Mouse (Mus musculus): Measurements from ENCODE around the gene Gigyf2.
"Not testable (repeated sequence)": the region's sequence is repeated elsewhere in the genome, so short reads cannot be mapped to it uniquely, and the experiment has no call there.

Gene Gigyf2

DNA sequence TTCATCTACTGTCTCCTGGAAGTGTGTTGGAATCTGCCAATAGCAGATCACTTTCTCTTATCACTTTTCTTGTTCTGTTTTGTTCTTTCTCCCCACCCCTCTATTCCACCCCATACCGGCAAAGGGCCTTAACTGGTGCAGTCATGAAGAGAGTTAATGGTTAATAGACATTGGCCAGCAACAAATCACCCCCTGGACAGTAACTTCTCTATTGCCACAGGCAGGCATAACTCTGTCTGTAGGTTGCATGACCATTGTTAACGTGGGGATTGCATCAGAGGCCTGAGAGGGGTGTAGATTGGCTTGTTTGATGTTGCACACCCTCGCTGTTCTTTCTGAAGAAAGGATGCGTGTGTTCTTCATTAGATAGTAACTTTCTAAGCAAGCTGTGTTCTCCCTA is 122.6 kb downstream of the Gigyf2 start:
- no peak for DNase-seq (ENCODE audit: low spot score)

GRCm38 (mm10) chr1:87456425-87456824 is 129.6 kb downstream of the Gigyf2 start:
- DNase-seq (ENCODE audit: low spot score): no peak

- DNase-seq (ENCODE audit: low spot score): no peak
Observed at GRCm38 (mm10) chr1:87458045-87458444, 131.2 kb downstream of the Gigyf2 start.

DNA sequence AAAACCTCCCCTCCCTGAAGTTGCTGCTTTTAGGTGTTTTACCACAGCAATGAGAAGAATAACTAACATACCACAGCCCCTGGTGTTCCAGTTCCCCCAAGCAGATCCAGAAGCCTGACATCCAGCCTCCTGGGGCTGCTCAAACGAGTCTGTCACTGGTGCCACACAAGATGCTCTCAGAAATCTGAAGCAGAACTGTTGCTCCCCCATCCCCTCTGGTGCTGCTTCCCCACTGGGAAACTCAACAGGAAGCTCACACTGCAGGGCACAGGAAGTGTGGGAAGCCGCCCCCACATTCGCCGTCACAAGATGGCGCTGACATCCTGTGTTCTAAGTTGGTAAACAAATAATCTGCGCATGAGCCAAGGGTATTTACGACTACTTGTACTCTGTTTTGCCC is 133.1 kb downstream of the Gigyf2 start:
- not testable (repeated sequence) for DNase-seq (ENCODE audit: low spot score)

DNA sequence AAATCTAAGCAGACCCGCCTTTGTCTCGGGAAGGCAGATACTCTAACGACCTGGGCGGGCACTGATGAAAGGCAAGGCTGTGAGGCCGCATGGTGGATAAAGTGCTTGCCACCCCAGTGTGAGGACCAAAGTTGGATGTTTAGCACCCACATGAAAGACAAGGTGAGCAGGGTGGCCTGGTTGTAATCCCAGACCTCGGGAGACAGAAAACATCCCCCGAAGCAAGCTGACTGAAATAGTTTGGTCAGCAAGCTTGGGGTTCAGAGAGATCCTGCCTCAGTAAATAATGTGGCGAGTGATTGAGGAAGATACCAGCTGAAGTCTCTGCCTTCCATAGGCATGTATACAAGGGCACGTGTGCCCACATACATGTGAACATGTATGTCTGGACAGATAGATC is 140.7 kb downstream of the Gigyf2 start:
- no peak for DNase-seq (ENCODE audit: low spot score)

DNA sequence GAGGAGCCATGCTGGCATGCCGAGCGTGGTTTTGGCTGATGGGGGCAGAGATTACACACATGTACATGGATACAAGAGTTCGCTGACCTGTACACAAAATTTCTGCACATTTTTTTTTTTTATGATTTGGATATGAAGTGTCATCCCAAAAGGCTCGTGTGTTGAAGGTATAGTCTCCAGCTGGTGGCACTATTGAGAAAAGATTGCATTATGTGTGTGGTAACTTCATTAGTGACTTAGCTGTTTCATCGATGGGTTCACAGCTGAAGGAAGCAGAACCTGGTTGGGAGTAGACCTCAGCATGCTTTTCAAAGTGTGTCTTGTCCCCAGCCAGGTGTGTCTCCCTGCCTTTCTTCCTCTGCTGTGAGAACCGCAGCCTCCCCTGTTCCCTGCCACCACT is 141.5 kb downstream of the Gigyf2 start:
- DNase-seq (ENCODE audit: low spot score): no peak

DNA sequence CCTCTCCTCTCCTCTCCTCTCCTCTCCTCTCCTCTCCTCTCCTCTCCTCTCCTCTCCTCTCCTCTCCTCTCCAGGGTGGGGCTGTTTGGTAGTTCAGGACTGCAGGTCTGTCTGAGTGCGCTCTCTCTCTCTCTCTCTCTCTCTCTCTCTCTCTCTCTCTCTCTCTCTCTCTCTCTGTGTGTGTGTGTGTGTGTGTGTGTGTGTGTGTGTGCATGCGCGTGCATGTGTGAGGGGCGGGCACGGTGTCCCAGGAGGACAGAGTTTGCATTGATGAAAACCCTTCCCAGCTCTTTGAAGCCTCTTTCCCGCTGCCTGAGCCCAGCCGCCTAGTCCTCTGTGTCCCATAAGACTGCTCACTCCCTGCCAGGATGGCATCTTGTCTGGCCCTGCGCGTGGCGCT is 143.2 kb downstream of the Gigyf2 start, which contains the start of gene Snorc:
Gene Snorc, plus strand, starts transcription at position 301 of the 400 bp plus-strand sequence.
- DNase-seq (ENCODE audit: low spot score): not testable (repeated sequence)

DNA sequence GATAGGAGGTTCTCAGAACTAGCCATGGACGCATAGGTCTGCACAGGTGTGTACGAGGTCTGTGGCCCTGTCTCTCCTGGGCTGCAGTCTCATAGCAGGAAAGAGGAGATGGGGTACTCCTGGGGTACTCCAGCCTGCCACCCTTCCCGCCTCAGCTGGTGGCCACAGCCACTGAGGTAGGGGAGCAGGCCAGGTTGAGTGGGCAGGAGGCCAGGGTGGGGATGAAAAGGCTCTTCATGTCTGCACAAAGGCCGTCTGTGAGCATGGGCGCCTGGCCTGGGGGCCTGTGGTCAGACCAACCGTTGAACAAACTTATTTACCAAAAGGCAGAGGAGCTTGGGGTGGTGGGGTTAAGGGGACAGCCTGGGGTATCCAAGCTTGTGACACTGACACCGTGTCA is 145.1 kb downstream of the Gigyf2 start:
- no peak for DNase-seq (ENCODE audit: low spot score)

DNA sequence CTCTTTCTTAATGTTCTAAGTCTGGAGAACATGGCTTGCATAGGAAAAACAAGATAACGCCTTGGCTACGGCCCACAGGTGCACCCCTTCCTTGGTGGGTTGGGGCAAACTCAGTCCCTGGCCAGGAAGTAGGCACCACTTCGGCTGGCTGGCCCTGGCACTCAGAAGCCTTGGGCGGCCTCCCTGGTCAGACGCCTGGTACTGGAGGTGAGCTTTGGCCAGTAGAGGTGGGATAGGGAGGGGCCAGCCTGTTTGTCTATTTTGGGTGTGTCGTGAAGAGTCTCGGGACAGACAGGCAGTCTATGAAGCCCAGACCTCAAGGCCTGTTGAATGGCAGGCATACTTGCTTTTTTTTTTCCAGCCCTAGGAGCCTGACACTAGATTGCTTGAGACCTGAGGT is 145.8 kb downstream of the Gigyf2 start:
- DNase-seq (ENCODE audit: low spot score): no peak

- no peak for DNase-seq (ENCODE audit: low spot score)
Observed at GRCm38 (mm10) chr1:87475076-87475895, 148.5 kb downstream of the Gigyf2 start.

DNA sequence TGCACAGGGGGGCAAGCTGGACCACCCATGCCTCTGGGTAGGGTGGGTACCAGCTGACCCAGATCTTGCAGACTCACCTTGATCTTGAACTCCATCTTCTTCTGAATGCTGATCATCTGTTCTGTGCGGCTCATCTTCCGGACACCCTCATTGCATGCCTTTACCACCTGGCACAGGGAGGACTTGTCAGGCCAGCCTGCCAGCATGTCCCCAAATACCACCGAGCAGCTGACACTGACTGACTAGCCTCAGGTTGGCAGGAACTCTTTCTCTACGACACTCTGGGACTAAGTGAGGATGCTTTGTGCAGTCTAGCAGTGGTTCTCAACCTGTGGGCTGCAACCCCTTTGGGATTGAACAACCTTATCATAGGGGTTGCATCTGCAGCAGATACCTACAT is 155.7 kb downstream of the Gigyf2 start:
- DNase-seq (ENCODE audit: low spot score): no peak

- DNase-seq (ENCODE audit: low spot score): no peak
Observed at GRCm38 (mm10) chr1:87486386-87486785, 159.6 kb downstream of the Gigyf2 start.

DNA sequence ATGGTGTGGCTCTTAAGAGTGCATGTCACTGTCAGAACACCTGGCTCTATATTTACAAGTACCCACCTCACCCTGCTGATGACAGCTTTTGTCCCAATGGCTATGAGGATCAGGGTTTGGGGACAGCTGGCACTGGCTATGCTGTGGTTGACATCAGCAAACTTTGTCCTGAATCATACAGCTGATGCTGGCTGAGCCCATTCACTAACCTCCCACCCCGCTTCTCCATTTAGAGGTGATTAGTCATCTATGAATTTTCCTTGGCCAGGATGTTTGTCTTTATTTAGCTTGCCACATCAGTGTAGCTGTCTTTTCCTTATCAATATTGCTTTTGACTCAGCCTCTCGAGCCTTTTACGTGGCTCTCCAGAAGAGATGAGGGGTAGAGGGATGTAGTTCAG is 165.5 kb downstream of the Gigyf2 start:
- no peak for DNase-seq (ENCODE audit: low spot score)

DNA sequence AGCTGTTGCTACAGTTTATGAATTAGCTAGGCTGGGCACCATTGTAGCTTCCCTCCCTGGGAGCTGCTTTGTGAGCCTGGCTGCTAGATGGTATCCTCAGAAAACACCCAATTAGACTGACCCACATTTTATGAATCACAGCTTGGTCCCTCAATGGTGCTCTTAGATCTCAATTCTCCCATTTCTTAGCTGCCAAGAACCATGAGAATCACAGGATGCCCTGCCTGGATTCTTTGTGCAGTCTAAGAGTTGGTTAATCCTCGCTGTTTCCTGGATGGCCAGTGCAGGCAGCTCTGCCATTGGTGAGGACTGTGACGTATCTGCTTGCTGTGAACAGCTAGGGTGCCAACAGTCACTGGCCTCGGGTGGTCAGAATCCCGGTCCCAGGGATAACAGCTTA is 166.7 kb downstream of the Gigyf2 start:
- no peak for DNase-seq (ENCODE audit: low spot score)
